Mouse (Mus musculus) forebrain, postnatal 0 days (tissue): ENCODE results near the gene Apc2. TPM values are rescaled to one million over a fixed set of nuclear protein-coding genes. Genes with fewer than 3 reads are reported as not detected.
A peak's percentile ranks its signal among the peaks of the same experiment; 100 is the strongest.

Experiments
- ATAC-seq: fragments of 200-750 bp; cut with Nextera tagmentation; 2 replicates; pipeline ENCODE4 v1.8.0; 2017; ENCODE audit warnings: mild to moderate bottlenecking, moderate library complexity
- DNase-seq: peaks from one replicate; pipeline ENCODE4 v3.0.0-alpha.2; 2015
- H3K27ac ChIP-seq: fragments of 300-500 bp; sonication (generic); 2 replicates; pipeline ENCODE4 v1.5.1; 2014; ENCODE audit warnings: low read depth, mild to moderate bottlenecking, antibody characterized with exemption, low read length, moderate library complexity, mixed read lengths
- H3K27me3 ChIP-seq: fragments of 300-500 bp; sonication (generic); 2 replicates; pipeline ENCODE4 v1.6.1; 2014; ENCODE audit warnings: mild to moderate bottlenecking, low read length, mixed read lengths; ENCODE audit not compliant: insufficient read depth
- H3K36me3 ChIP-seq: fragments of 300-500 bp; sonication (generic); 2 replicates; pipeline ENCODE4 v1.6.1; 2014; ENCODE audit warnings: mild to moderate bottlenecking, moderate library complexity; ENCODE audit not compliant: insufficient read depth
- H3K4me1 ChIP-seq: fragments of 300-500 bp; sonication (generic); 2 replicates; pipeline ENCODE4 v1.6.1; 2014; ENCODE audit warnings: antibody characterized with exemption; ENCODE audit not compliant: insufficient read depth
- H3K4me2 ChIP-seq: fragments of 300-500 bp; sonication (generic); 2 replicates; pipeline ENCODE4 v1.6.1; 2014; ENCODE audit warnings: low read depth, mild to moderate bottlenecking, moderate library complexity
- H3K4me3 ChIP-seq: fragments of 300-500 bp; sonication (generic); 2 replicates; pipeline ENCODE4 v1.5.1; 2014; ENCODE audit warnings: low read depth, low read length, mixed read lengths
- H3K9ac ChIP-seq: fragments of 300-500 bp; sonication (generic); 2 replicates; pipeline ENCODE4 v1.6.1; 2014; ENCODE audit warnings: mild to moderate bottlenecking
- H3K9me3 ChIP-seq: fragments of 300-500 bp; sonication (generic); 2 replicates; pipeline ENCODE4 v1.6.1; 2016; ENCODE audit warnings: low read length
- CTCF ChIP-seq: sonication (generic); IDR thresholded peaks from 2 replicates; pipeline ENCODE4 v1.5.1; 2016; ENCODE audit warnings: antibody characterized with exemption, control low read depth, low read depth
- WGBS: fragments of 180-500 bp; shearing (Covaris S2); extraction: QIAGEN DNeasy Blood & Tissue Kit; methylation state at CpG from one replicate; pipeline ENCODE4 v1.1.7; 2014; 5-methylcytosine and 5-hydroxymethylcytosine counted together
- microRNA-seq, 2 experiments: library from miRNA; unstranded; fragments of <30 nt; microRNA quantifications; one replicate each; pipeline ENCODE4; 2016
- polyA plus RNA-seq: library from polyadenylated mRNA; unstranded; fragments of >200 nt; fragmentation: Nextera tagmentation; extraction: Ambion mirVana; gene quantifications from 2 replicates; pipeline ENCODE4 v1.2.1, GENCODE M21; 2015
- total RNA-seq: library from RNA; depleted of rRNA; stranded (reverse); fragments of >200 nt; gene quantifications from 2 replicates; pipeline ENCODE4 v1.2.3, GENCODE M21; 2014; rRNA removed

Apc2 gene
- total and polyA plus RNA-seq, 2 experiments from 2014 or later = 112 to 328 TPM

- Histone ChIP-seq H3K9me3 (no peaks in the 10 kb centered on the region), H3K27me3 (peaks cover 49% of the 10 kb centered on the region), H3K9ac (no peak overlapping the region), H3K27ac (no peak overlapping the region), H3K4me2 (peak overlapping the region; percentile 71), H3K4me1 (no peaks in the 10 kb centered on the region), H3K4me3 (peak overlapping the region; percentile 40), H3K36me3 (no peaks in the 10 kb centered on the region)
- no peak for DNase-seq
- peak; percentile 16; the same call in 1 of the 2 replicates for ATAC-seq
- no peak for TF ChIP-seq CTCF
- 32% methylated on average over 7 of the region's 7 CpGs for WGBS
These were observed 61.6 kb downstream of the Apc2 start for GRCm38 (mm10) chr10:80357336-80357735.

- Histone ChIP-seq H3K27ac (no peak overlapping the region), H3K4me2 (peak overlapping the region; percentile 71), H3K9ac (peak overlapping the region; percentile 43; the same call in 1 of the 2 replicates), H3K4me3 (peak overlapping the region; percentile 32), H3K4me1 (no peaks in the 10 kb centered on the region), H3K27me3 (peaks cover 42% of the 10 kb centered on the region), H3K36me3 (no peaks in the 10 kb centered on the region), H3K9me3 (no peaks in the 10 kb centered on the region)
- ATAC-seq (peak; percentile 58), DNase-seq (peak; percentile 63)
- WGBS = 6% methylated on average over 29 of the region's 31 CpGs
- peak; percentile 40; the same call in 1 of the 2 replicates for TF ChIP-seq CTCF
These were observed 62.3 kb downstream of the Apc2 start for GRCm38 (mm10) chr10:80357994-80358639.

- Histone ChIP-seq H3K9ac (no peak overlapping the region), H3K4me3 (no peak overlapping the region), H3K36me3 (no peaks in the 10 kb centered on the region), H3K4me1 (no peaks in the 10 kb centered on the region), H3K9me3 (no peaks in the 10 kb centered on the region), H3K27ac (no peak overlapping the region), H3K4me2 (no peak overlapping the region), H3K27me3 (peaks cover 6% of the 10 kb centered on the region)
- ATAC-seq (0 out of 2 replicates have a peak, but pooled peaks have one; percentile 27), DNase-seq (no peak)
- TF ChIP-seq CTCF = no peak
- WGBS = 28% methylated on average over 6 of the region's 6 CpGs
These were observed 68.0 kb downstream of the Apc2 start for GRCm38 (mm10) chr10:80363734-80364133.

GRCm38 (mm10) chr10:80365736-80366135 is 70.0 kb downstream of the Apc2 start:
- ATAC-seq = no peak
- WGBS = 73% methylated on average over 6 of the region's 6 CpGs

More at GRCm38 (mm10) chr10:80365736-80366135, 70.0 kb downstream of the Apc2 start:
- Histone ChIP-seq H3K9me3 (no peaks in the 10 kb centered on the region), H3K4me1 (no peaks in the 10 kb centered on the region), H3K27me3 (peaks cover 3% of the 10 kb centered on the region; the same call in 1 of the 2 replicates), H3K4me2 (no peak overlapping the region), H3K9ac (no peak overlapping the region), H3K4me3 (no peak overlapping the region), H3K36me3 (no peaks in the 10 kb centered on the region), H3K27ac (no peak overlapping the region)
- DNase-seq = no peak
- TF ChIP-seq CTCF = no peak

Small RNA genes within 50 kb of the gene (microRNA-seq; reads per million reads assigned to microRNA genes)
- gene Mir6911 = 0.85 to 1.5 reads per million in 2 experiments

Other genes starting within 250 kb of the Apc2 start
- gene Gpx4, start 248.8 kb upstream of the Apc2 start, total RNA-seq = 401 and 478 TPM in 2 replicates
- 644 and 800 TPM in 2 replicates for gene Gpx4, start 248.8 kb upstream of the Apc2 start, polyA plus RNA-seq
- gene Sbno2, start 190.4 kb upstream of the Apc2 start, total RNA-seq = 19.2 and 24.2 TPM in 2 replicates
- gene Sbno2, start 190.4 kb upstream of the Apc2 start, polyA plus RNA-seq = 4.6 and 6.8 TPM in 2 replicates
- 77.2 and 77.8 TPM in 2 replicates for gene Stk11, start 180.2 kb upstream of the Apc2 start, total RNA-seq
- gene Stk11, start 180.2 kb upstream of the Apc2 start, polyA plus RNA-seq = 13.6 and 14.8 TPM in 2 replicates
- gene Atp5d, start 157.3 kb upstream of the Apc2 start, total RNA-seq = 154 and 193 TPM in 2 replicates
- 633 and 650 TPM in 2 replicates for gene Atp5d, start 157.3 kb upstream of the Apc2 start, polyA plus RNA-seq
- gene Cbarp, start 155.1 kb upstream of the Apc2 start, total RNA-seq = 114 and 151 TPM in 2 replicates
- gene Cbarp, start 155.1 kb upstream of the Apc2 start, polyA plus RNA-seq = 57.5 and 68.2 TPM in 2 replicates
- 91.5 and 120 TPM in 2 replicates for gene Midn, start 147.7 kb upstream of the Apc2 start, total RNA-seq
- gene Midn, start 147.7 kb upstream of the Apc2 start, polyA plus RNA-seq = 19.3 and 21.3 TPM in 2 replicates
- gene Cirbp, start 130.0 kb upstream of the Apc2 start, total RNA-seq = 345 and 424 TPM in 2 replicates
- gene Cirbp, start 130.0 kb upstream of the Apc2 start, polyA plus RNA-seq = 834 and 838 TPM in 2 replicates
- 4.2 and 5.0 TPM in 2 replicates for gene 1600002K03Rik, start 123.0 kb upstream of the Apc2 start, total RNA-seq
- gene 1600002K03Rik, start 123.0 kb upstream of the Apc2 start, polyA plus RNA-seq = 5.0 and 6.0 TPM in 2 replicates
- 29.0 and 30.9 TPM in 2 replicates for gene Efna2, start 116.5 kb upstream of the Apc2 start, total RNA-seq
- 30.6 and 31.3 TPM in 2 replicates for gene Efna2, start 116.5 kb upstream of the Apc2 start, polyA plus RNA-seq
- gene Mum1, start 69.5 kb upstream of the Apc2 start, total RNA-seq = 57.6 and 60.7 TPM in 2 replicates
- 41.1 and 50.4 TPM in 2 replicates for gene Mum1, start 69.5 kb upstream of the Apc2 start, polyA plus RNA-seq
- 162 and 212 TPM in 2 replicates for gene Ndufs7, start 46.9 kb upstream of the Apc2 start, total RNA-seq
- gene Ndufs7, start 46.9 kb upstream of the Apc2 start, polyA plus RNA-seq = 343 and 394 TPM in 2 replicates
- 15.2 and 18.2 TPM in 2 replicates for gene Gamt, start 35.0 kb upstream of the Apc2 start, total RNA-seq
- gene Gamt, start 35.0 kb upstream of the Apc2 start, polyA plus RNA-seq = 20.8 and 21.8 TPM in 2 replicates
- 120 and 122 TPM in 2 replicates for gene Dazap1, start 34.5 kb upstream of the Apc2 start, total RNA-seq
- gene Dazap1, start 34.5 kb upstream of the Apc2 start, polyA plus RNA-seq = 42.4 and 46.1 TPM in 2 replicates
- 1,181 and 1,718 TPM in 2 replicates for gene Rps15, start 3.5 kb upstream of the Apc2 start, total RNA-seq
- gene Rps15, start 3.5 kb upstream of the Apc2 start, polyA plus RNA-seq = 681 and 897 TPM in 2 replicates
- gene 2310011J03Rik, start 24.6 kb downstream of the Apc2 start, total RNA-seq = 19.2 and 22.8 TPM in 2 replicates
- 32.4 and 35.6 TPM in 2 replicates for gene 2310011J03Rik, start 24.6 kb downstream of the Apc2 start, polyA plus RNA-seq
- gene Pcsk4, start 33.5 kb downstream of the Apc2 start, total RNA-seq = 3.4 and 3.8 TPM in 2 replicates
- 7.4 TPM in 2 replicates for gene Pcsk4, start 33.5 kb downstream of the Apc2 start, polyA plus RNA-seq
- gene Reep6, start 34.0 kb downstream of the Apc2 start, total RNA-seq = 1.8 and 2.7 TPM in 2 replicates
- gene Reep6, start 34.0 kb downstream of the Apc2 start, polyA plus RNA-seq = 5.1 and 6.4 TPM in 2 replicates
- 0.31 and 0.33 TPM in 2 replicates for gene Adamtsl5, start 52.4 kb downstream of the Apc2 start, total RNA-seq
- 0.70 and 0.81 TPM in 2 replicates for gene Adamtsl5, start 52.4 kb downstream of the Apc2 start, polyA plus RNA-seq
- 8.3 and 12.9 TPM in 2 replicates for gene Plk5, start 60.5 kb downstream of the Apc2 start, total RNA-seq
- gene Plk5, start 60.5 kb downstream of the Apc2 start, polyA plus RNA-seq = 4.6 and 7.4 TPM in 2 replicates
- 107 and 120 TPM in 2 replicates for gene Mex3d, start 91.7 kb downstream of the Apc2 start, total RNA-seq
- 18.3 and 18.4 TPM in 2 replicates for gene Mex3d, start 91.7 kb downstream of the Apc2 start, polyA plus RNA-seq
- 37.9 and 43.9 TPM in 2 replicates for gene Mbd3, start 103.6 kb downstream of the Apc2 start, total RNA-seq
- 183 and 196 TPM in 2 replicates for gene Mbd3, start 103.6 kb downstream of the Apc2 start, polyA plus RNA-seq
- gene Uqcr11, start 110.9 kb downstream of the Apc2 start, total RNA-seq = 230 and 424 TPM in 2 replicates
- 688 and 881 TPM in 2 replicates for gene Uqcr11, start 110.9 kb downstream of the Apc2 start, polyA plus RNA-seq
- 69.0 and 91.4 TPM in 2 replicates for gene Tcf3, start 137.7 kb downstream of the Apc2 start, total RNA-seq
- gene Tcf3, start 137.7 kb downstream of the Apc2 start, polyA plus RNA-seq = 34.3 and 36.1 TPM in 2 replicates
- 0.62 and 1.9 TPM in 2 replicates for gene Onecut3, start 198.9 kb downstream of the Apc2 start, total RNA-seq
- 0.03 and 0.18 TPM in 2 replicates for gene Onecut3, start 198.9 kb downstream of the Apc2 start, polyA plus RNA-seq
- gene Atp8b3, start 243.1 kb downstream of the Apc2 start, total RNA-seq = 0.05 and 0.38 TPM in 2 replicates
- gene Atp8b3, start 243.1 kb downstream of the Apc2 start, polyA plus RNA-seq = 0.16 and 0.46 TPM in 2 replicates